Mouse (Mus musculus) lung, postnatal 10 days (tissue): Measurements from ENCODE around the gene Plod1.

Experiments used
- DNase-seq: peaks from one replicate; pipeline ENCODE4 v3.0.0; 2021

The Plod1 gene

DNA sequence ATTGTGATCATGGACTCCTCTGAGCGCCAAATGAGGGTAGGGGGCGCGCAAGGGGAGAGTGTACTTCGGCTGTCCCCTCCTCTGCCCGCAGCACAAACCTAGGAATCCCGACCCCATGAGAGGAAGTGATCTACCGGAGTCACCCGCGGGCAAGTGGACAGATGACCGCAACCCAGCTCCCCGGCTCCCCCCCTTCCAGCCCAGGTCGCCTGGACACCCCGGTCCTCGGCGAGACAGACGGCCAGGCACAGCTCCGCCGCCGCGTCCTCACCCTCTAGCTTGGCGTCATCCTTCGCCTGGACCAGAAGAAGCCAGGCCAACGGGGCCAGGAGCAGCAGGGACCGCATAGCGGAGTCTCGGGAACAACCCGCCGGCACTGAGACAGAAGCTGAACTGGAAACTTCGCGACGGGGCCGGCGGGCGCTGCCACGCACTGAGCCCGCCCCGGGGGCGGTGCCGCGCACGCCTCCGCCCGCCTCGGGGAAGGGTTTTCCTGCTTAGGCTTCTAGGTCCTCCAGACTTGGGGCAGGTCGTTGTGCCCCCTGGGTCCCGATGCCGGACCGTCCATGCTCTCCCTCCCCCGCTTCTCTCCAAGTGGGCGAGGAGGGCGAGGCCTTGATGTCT, at the start of gene Plod1:
Gene Plod1 (minus strand): TSS at position 437 of the 624 bp plus-strand sequence.
- peak; percentile 92 for DNase-seq

DNA sequence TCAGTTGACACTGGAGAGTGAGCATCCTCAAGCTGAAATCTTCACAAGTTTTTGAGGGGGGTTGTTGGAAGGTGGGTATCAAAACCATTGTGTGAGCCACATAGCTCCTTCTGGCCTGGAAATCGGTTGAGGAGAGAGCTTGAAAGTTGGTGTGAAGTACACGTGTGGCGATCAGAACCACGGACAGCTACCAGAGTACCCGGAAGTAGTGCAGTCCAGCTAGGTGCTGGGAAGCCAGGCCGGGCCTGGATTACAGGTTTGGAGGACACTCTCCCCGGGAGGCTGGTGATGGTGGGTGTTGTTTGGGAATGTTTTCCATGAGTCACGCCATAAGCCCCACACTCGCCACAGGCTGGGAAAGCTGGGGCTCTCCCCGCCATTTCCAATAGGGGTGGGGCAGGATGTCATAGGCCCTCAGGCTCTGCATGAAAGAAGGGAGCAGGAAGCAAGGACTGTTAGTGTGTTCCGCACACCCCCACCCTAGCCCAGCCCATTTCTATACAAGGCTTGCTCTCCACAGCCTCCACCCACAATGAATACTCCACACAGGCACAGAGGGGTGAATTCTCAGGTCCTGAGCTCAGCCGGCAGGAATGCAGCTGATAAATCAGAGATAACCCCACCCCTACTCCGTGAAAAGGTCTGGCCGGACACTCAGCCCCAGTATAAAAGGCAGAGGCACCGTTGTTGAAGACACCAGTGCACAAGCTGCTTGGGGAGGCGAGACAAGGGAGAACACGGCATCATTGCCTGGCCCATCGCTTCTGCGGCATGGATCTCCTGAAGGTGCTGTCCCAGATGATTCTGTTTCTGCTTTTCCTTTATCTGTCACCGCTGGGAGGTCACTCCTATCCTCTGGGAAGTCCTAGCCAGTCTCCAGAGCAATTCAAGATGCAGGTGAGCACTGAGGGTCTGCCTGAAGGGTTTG, 48.9 kb upstream of the Plod1 start, which contains the start of gene Nppb:
Gene Nppb (plus strand): TSS at position 584 of the 928 bp plus-strand sequence.
- DNase-seq: peak; percentile 43

DNA sequence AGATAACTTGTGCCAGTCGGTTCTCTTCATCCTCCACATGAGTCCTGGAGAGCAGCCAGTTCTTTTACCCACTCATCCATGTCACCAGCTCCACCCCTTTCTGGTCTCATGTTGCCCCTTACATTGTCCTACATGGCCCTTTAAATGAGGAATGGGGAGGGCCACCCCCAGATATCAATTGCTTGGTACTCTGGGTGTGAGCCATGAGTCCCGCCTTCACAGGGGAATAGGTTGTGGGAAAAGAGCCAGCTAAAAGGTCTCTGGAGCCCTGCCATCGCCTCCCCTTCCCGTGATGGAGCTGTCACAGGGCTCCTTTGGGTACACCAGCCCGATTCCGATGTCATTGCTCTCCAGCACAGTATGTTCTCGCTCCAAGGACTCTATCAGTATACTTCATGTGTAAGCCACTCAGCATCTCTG, 42.9 kb upstream of the Plod1 start:
- DNase-seq: no peak

DNA sequence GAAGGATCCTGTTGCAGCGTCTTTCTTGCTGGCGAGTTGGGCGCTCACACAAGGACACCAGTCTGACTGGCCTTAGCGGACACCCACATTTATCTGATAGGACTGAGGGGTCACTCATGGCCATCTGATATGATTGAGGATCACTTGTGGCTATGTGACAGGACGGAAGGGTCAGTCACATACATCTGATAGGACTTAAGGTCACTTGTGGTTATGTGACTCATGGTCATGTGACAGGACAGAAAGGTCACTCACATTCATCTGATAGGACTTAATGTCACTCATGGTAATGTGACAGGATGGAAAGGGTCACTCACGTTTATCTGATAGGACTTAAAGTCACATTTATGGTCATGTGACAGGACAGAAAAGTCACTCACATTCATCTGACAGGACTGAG, 41.8 kb upstream of the Plod1 start:
- no peak for DNase-seq

DNA sequence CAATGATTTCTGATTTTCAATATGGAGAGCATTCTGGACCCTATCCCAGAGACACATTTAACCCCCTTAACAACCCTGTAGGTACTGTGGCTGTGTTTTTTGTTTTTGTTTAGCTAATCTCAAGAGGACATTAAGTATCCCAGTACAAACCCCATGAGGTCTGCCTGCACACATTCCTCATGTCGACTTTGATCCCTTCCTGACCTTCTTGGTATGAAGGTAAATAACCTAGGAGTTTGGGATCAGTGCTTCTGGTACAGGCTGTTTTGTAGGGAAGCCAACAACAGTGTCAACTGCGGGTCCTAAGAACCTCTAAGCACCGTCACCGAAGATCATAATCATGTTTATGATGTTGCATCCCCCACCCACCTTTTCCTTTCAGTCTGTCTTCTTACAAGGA, 41.2 kb upstream of the Plod1 start:
- no peak for DNase-seq

- no peak for DNase-seq
Measured at GRCm38 (mm10) chr4:147976237-147976636, 39.7 kb upstream of the Plod1 start.

DNA sequence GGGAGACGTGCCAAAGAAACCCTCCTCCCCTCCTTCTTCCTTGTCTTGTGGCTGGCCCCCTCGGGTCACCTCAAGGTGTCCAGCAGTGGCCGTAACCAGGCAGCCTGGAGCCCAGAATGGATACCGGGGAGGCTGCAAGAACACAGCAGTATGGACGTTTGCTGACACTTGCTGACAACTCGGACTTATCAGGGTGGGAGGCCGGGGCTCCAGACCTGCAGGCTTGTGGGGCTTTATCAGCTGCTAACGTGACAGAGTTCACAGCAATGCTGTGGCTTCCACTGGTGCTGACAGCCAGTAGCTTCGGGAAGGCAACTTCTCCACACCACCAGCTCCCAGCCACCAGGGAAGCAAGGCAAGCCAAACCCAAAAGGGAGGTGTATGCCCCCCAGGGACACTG, 32.8 kb upstream of the Plod1 start:
- DNase-seq: no peak

GRCm38 (mm10) chr4:147968816-147969215, 32.2 kb upstream of the Plod1 start:
- DNase-seq: no peak

DNA sequence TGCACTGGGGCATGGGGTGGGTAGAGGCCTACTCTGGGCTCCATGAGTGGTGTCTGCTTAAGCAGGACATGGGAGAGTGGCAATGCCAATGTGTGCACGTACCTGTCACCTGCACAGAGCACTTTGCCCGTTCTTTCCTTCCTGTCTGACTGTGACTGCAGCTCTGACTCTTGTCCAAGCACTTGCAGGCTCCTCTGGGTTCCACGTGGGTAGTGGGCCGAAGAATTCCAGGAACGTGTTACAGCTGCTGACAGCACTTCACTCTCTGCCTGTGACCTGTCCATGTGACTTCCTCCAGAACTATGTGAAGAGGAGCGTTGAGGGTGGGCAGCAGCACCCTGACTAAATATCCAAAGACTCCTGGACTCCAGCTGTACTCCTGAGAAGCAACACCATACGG, 29.1 kb upstream of the Plod1 start:
- no peak for DNase-seq

DNA sequence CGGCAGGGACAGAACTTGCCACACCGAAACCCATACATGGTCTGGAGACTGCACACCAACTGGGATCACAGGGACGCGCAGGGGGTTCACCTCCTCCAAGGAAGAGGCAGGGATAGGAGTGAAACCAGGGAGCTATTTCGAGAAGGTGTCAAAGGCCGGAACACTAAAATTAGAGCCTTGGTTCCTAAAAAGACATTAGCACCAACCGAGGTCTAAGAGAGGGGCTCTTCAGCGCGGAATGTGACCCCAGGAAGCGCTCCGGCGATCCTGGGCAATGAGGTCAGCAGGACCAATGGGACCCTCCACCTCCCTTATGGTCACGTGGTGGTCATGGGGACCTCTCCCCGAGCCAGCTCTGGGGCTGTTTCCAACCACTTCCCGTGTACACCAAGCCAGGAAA, 27.1 kb upstream of the Plod1 start:
- no peak for DNase-seq

- no peak for DNase-seq
Measured at GRCm38 (mm10) chr4:147962781-147963180, 26.2 kb upstream of the Plod1 start.

- peak; percentile 68 for DNase-seq
Measured at GRCm38 (mm10) chr4:147959881-147960831, 23.6 kb upstream of the Plod1 start.

- DNase-seq: no peak
Measured at GRCm38 (mm10) chr4:147957141-147957540, 20.6 kb upstream of the Plod1 start.

DNA sequence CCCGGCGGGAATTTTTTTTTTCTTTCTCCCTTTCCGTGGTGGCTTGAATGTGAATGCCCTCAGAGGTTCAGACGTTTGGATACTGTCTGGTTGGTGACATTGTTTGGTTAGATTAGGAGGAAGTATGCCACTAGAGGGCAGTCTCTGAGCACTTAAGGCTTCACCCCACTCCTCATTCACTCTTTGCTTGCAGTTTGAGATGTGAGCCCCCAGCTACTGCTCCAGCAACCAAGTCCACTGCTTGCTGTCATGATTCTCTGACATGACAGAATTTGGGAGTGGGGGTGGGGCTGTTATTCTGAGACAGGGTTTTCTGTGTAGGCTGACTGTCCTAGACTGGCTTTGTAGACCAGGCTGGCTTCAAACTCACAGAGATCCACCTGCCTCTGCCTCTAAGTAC, 17.0 kb upstream of the Plod1 start:
- peak; percentile 47 for DNase-seq

DNA sequence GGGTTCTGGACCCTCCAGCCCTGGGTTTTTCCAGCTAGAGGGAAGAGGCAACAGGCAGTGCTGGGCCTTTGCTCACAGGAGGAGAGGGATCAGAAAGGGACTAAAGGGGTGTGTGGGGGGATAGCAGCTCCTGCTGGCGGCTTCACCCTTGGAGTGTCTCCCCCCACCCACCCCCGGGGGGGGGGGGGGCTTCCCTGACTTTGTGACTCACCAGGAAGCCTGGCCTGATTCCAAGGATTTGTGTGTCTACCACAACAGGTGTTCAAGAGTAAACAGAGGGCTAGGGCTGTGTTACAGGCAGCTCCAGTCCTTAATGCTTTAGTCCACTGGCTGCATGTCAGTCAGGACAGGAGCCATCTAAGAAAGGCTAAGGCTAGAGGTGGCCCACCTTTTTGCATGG, 10.9 kb upstream of the Plod1 start:
- DNase-seq: no peak

- no peak for DNase-seq
Measured at GRCm38 (mm10) chr4:147943005-147943404, 6.4 kb upstream of the Plod1 start.

DNA sequence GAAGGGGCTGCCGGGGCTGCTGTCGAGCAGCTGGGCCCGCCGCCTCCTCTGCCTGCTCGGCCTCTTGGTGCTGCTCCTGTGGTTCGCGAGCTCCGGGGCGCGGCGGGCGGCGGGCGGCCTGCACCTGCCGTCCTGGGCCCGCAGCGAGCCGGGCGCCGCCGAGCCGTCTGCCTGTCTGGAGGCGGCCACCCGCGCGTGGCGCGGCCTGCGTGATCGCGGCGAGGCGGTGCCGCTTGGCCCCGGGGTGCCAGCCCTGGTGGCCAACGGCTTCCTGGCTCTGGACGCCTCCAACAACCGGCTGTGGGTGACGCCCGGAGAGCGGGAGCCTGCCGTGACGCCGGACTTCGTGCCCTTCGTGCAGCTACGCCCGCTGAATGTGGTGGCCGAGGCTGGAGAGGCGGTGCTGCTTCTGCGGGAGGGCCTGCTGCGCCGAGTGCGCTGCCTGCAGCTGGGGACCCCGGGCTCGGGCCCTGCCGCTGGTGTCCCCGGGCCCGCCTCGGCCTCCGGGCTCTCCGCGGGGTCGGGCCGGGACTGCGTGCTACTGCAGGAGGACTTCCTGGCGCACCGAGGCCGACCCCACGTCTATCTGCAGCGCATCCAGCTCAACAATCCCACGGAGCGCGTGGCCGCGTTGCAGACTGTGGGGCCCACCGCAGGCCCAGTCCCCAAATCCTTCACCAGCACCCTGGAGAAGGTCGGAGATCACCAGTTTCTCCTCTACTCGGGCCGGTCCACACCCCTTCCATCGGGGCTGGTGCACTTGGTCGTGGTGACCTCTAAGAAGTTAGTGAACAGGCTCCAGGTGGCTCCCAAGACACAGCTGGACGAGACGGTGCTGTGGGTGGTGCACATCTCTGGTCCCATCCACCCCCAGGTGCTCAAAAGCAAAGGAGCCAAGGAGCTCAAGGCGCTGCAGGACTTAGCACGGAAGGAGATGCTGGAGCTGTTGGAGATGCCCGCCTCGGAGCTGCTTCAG, 4.8 kb upstream of the Plod1 start:
- DNase-seq: peak; percentile 24

DNA sequence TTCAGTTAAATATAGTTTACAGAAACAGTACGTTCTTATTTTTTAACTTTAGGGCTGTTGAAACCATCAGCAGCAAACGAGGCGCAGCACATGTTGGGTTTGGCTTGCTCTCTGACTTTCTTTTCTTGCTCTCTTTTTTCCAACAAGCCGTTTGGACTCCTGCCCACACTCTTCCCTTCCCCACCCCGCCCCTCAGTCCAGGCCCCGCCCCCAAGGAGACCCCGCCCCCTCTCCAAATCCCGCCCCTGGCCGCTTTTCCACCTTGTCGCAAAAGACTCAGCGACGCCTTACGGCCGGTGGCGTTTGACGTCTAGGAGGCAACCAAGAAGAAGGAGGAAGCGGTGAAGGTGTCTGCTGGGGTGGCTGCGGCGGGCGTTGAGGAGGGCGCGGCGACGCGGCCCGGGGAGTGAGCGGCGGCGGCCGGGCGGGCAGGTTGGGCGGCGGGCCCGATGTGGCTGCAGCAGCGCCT, 4.0 kb upstream of the Plod1 start, which contains the start of gene 2510039O18Rik:
Gene 2510039O18Rik (plus strand): TSS at position 320 of the 469 bp plus-strand sequence.
- peak; percentile 91 for DNase-seq

DNA sequence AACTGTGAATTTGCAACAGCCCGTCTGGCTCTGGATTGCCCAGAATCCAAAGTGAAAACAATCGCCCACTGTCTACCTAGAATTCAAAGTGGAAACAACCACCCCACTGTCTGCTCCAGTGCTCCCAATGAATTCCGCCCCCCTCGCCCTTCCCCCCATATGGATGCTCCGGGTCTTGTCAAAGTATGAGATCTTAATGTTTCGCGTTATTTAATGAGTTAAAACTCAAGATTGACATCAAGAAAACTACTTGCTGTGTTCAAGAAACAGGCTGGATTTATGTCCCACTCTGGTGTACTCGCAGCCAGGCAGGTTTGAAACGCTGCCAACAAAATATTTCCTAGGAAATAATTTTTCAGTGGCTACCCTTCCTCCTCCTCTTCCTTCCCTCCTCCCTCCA, 3.5 kb upstream of the Plod1 start:
- peak; percentile 34 for DNase-seq

GRCm38 (mm10) chr4:147938148-147939096, 1.9 kb upstream of the Plod1 start:
- peak; percentile 64 for DNase-seq
